Mouse (Mus musculus) liver, embryonic 13.5 days (tissue): ENCODE data around the gene Tbxas1. TPM values are rescaled to one million over a fixed set of nuclear protein-coding genes. Genes with fewer than 3 reads are reported as not detected.
A peak's percentile ranks its signal among the peaks of the same experiment; 100 is the strongest.

ENCODE experiments used
- ATAC-seq: fragments of 200-750 bp; cut with Nextera tagmentation; 2 replicates; pipeline ENCODE4 v1.8.0; 2017; ENCODE audit warnings: low read depth, mild to moderate bottlenecking, moderate number of reproducible peaks, moderate library complexity
- DNase-seq: peaks from one replicate; pipeline ENCODE4 v3.0.0; 2022
- H3K27ac ChIP-seq: fragments of 300-500 bp; sonication (generic); 2 replicates; pipeline ENCODE4 v1.5.1; 2015; ENCODE audit warnings: moderate library complexity, mild to moderate bottlenecking, inconsistent platforms
- H3K27me3 ChIP-seq: fragments of 300-500 bp; sonication (generic); 2 replicates; pipeline ENCODE4 v1.6.1; 2015; ENCODE audit warnings: mild to moderate bottlenecking, inconsistent platforms
- H3K36me3 ChIP-seq: fragments of 300-500 bp; sonication (generic); 2 replicates; pipeline ENCODE4 v1.6.1; 2015; ENCODE audit warnings: mild to moderate bottlenecking, inconsistent platforms
- H3K4me1 ChIP-seq: fragments of 300-500 bp; sonication (generic); replicated peaks from 2 replicates; pipeline ENCODE4 v1.6.1; 2015; ENCODE audit warnings: inconsistent platforms
- H3K4me2 ChIP-seq: fragments of 300-500 bp; sonication (generic); 2 replicates; pipeline ENCODE4 v1.6.1; 2015; ENCODE audit warnings: inconsistent platforms, mild to moderate bottlenecking, moderate library complexity
- H3K4me3 ChIP-seq: fragments of 300-500 bp; sonication (generic); replicated peaks from 2 replicates; pipeline ENCODE4 v1.5.1; 2015; ENCODE audit warnings: mild to moderate bottlenecking, inconsistent platforms
- H3K9ac ChIP-seq: fragments of 300-500 bp; sonication (generic); 2 replicates; pipeline ENCODE4 v1.6.1; 2015; ENCODE audit warnings: mild to moderate bottlenecking, inconsistent platforms
- H3K9me3 ChIP-seq: fragments of 300-500 bp; sonication (generic); replicated peaks from 2 replicates; pipeline ENCODE4 v1.6.1; 2016; ENCODE audit warnings: inconsistent platforms
- WGBS: fragments of 180-500 bp; shearing (Covaris S2); methylation state at CpG from one replicate; pipeline ENCODE4 v1.1.7; 2015; ENCODE audit not compliant: insufficient replicate concordance; 5-methylcytosine and 5-hydroxymethylcytosine counted together
- polyA plus RNA-seq: library from polyadenylated mRNA; unstranded; fragments of >200 nt; fragmentation: Nextera tagmentation; extraction: Ambion mirVana; gene quantifications from 2 replicates; pipeline ENCODE4 v1.2.1, GENCODE M21; 2015

The Tbxas1 gene
- polyA plus RNA-seq, 1 experiment from 2014 or later: 11.4 TPM

DNA sequence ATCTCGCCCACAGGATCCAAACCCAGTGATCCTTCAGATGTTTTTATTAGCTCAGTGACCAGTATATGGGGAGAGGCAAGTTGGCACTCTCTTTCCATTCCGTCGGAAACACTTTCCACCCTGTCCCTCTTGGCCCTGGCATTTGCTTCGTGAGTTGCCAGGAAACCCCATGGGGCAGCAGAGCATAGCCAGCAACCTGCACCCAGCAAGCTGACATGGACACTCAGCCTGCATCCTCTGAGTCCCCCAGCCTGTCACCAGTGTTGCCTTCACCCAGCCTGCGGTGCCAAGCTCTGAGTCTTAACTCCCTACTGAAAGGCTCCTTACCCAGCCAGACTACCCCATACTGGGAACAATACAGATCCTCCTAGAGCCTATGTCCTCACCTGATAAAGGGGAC, 173.9 kb downstream of the Tbxas1 start:
- no peak for DNase-seq
- no peak overlapping the region for H3K27ac ChIP-seq
- no peak overlapping the region for H3K9ac ChIP-seq
- ATAC-seq: no peak
- H3K4me3 ChIP-seq: no peak overlapping the region
- H3K36me3 ChIP-seq: no peaks in the 10 kb centered on the region
- 56% methylated on average over 5 of the region's 5 CpGs for WGBS
- no peaks in the 10 kb centered on the region for H3K9me3 ChIP-seq
- no peaks in the 10 kb centered on the region for H3K4me1 ChIP-seq
- H3K27me3 ChIP-seq: 0 out of 2 replicates have a peak, but pooled peaks cover 11% of the 10 kb centered on the region
- H3K4me2 ChIP-seq: no peak overlapping the region

DNA sequence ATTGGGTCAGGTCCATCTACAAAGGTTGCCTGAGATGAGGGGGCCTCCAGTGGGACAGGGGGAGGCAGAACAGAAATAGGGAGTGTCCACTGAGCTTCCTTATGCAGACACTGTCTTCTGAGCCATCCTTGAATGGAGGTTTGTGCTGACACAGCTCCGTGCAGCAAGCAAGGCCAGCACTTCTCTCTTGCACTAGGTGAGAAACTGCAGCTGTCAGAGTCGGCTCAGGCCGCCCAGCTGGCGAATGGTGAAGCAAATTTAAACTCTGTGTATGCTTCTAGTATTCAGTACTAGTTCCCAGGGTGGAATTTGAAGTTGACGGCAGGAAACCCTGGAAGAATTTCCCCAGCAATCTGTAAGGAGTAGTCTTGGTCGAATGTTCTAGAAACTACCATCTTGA, 175.6 kb downstream of the Tbxas1 start:
- H3K4me3 ChIP-seq: no peak overlapping the region
- H3K27me3 ChIP-seq: 0 out of 2 replicates have a peak, but pooled peaks cover 11% of the 10 kb centered on the region
- H3K4me1 ChIP-seq: peaks cover 7% of the 10 kb centered on the region; the same call in 1 of the 2 replicates
- 59% methylated on average over 6 of the region's 6 CpGs for WGBS
- DNase-seq (no peak), ATAC-seq (no peak)
- no peaks in the 10 kb centered on the region for H3K36me3 ChIP-seq
- H3K27ac ChIP-seq: no peak overlapping the region
- H3K4me2 ChIP-seq: no peak overlapping the region
- H3K9ac ChIP-seq: no peak overlapping the region
- H3K9me3 ChIP-seq: no peaks in the 10 kb centered on the region

DNA sequence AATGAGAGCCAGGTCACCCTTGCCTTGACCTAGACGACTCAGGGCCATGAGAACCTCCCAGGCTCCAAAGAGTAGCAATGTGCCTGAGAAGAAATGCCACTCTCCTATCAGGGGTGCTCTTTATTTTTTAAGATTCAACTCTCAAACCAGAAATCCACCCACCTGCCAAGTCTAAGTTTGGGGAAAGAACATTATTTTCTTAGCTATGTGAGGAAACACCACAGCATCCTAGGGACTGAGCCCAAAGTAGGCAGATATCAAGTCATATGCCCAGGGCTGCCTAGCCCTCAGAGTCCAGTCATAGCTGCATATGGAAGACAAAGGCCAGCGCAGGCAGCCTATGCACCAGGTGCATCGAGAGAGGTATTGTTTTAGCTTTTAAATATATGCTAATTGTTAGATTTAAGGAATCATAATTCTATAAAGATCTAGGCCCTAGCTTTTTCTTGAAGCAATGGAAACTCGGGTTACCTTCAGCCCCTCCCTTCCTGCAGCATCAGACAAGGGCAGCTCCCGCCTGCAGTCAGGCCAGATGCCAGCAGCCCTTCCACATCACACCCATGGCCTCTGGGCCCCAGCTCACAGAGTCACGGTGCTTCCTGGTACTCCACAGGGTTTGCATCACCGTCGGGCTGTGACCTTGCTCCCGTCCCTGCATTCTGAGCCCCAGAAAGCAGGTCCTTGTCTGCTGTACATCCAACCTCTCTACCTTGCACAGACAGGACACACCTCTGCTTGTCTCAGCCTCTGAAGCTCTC, 176.8 kb downstream of the Tbxas1 start:
- H3K4me1 ChIP-seq: peaks cover 10% of the 10 kb centered on the region; the same call in 1 of the 2 replicates

DNA sequence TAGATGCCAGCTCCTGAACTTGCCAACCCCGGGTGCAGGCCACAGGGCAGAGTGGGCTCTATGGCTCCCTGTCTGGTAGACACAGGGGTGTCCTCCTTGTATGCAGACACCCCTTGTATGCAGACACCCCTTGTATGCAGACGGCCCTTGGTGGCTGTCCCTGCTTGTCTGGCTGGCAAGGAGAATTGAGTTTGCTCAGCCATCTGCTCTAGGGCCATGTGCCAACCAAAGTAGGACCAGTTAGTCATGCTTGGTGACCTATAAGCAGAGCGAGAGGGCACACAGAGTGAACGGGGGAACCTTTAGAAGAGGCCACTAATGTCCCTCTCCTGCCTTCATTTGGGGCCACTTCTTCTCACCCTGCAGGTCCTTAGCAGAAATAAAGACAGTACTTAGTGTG, 177.4 kb downstream of the Tbxas1 start:
- Histone ChIP-seq H3K27me3 (0 out of 2 replicates have a peak, but pooled peaks cover 8% of the 10 kb centered on the region), H3K36me3 (no peaks in the 10 kb centered on the region), H3K27ac (no peak overlapping the region), H3K4me1 (peaks cover 14% of the 10 kb centered on the region; the same call in 1 of the 2 replicates), H3K9me3 (no peaks in the 10 kb centered on the region), H3K4me3 (no peak overlapping the region), H3K9ac (no peak overlapping the region), H3K4me2 (no peak overlapping the region)
- DNase-seq (no peak), ATAC-seq (no peak)
- 64% methylated on average over 4 of the region's 4 CpGs for WGBS

More for the DNA sequence above, 176.8 kb downstream of the Tbxas1 start:
- H3K9ac ChIP-seq: no peak overlapping the region
- ATAC-seq: no peak
- no peaks in the 10 kb centered on the region for H3K9me3 ChIP-seq
- H3K4me3 ChIP-seq: no peak overlapping the region
- H3K36me3 ChIP-seq: no peaks in the 10 kb centered on the region
- H3K27ac ChIP-seq: no peak overlapping the region
- no peak for DNase-seq
- WGBS: 50% methylated on average over 9 of the region's 9 CpGs
- 0 out of 2 replicates have a peak, but pooled peaks cover 11% of the 10 kb centered on the region for H3K27me3 ChIP-seq
- H3K4me2 ChIP-seq: no peak overlapping the region

DNA sequence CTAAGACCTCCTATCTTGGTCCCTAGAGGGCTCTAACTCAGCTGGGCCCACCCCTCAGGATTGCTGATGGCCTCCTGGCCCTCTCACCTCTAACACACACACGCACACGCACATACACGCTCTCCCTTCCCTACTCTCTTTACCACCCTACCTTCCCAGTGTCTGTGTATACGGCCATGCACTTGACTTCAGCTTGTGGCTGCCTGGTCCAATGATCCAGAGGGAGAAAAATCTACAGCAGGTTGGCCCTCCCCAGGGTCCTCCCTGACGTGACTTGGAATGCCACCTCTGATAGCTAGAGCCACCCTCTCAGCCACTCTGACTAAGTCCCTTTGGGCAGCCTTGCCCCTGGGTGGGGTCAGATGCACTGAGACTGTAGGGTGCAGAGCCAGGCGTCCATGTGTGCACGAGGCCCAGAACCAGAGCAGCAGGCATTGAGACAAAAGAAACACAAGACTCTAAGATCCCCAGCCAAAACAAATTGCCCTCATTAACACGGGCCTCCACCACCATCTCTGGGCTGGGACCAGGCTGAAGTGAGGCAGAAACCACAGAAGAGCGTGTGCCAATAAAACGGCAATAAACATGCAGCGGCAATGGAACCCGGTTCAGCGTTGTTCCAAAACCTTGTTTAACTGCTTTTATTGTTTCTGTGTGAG, 179.1 kb downstream of the Tbxas1 start:
- Histone ChIP-seq H3K4me2 (no peak overlapping the region), H3K27me3 (0 out of 2 replicates have a peak, but pooled peaks cover 3% of the 10 kb centered on the region), H3K4me3 (no peak overlapping the region), H3K9ac (no peak overlapping the region), H3K27ac (no peak overlapping the region), H3K4me1 (peaks cover 26% of the 10 kb centered on the region), H3K36me3 (no peaks in the 10 kb centered on the region), H3K9me3 (no peaks in the 10 kb centered on the region)
- 78% methylated on average over 13 of the region's 13 CpGs for WGBS
- ATAC-seq: no peak
- DNase-seq: no peak

DNA sequence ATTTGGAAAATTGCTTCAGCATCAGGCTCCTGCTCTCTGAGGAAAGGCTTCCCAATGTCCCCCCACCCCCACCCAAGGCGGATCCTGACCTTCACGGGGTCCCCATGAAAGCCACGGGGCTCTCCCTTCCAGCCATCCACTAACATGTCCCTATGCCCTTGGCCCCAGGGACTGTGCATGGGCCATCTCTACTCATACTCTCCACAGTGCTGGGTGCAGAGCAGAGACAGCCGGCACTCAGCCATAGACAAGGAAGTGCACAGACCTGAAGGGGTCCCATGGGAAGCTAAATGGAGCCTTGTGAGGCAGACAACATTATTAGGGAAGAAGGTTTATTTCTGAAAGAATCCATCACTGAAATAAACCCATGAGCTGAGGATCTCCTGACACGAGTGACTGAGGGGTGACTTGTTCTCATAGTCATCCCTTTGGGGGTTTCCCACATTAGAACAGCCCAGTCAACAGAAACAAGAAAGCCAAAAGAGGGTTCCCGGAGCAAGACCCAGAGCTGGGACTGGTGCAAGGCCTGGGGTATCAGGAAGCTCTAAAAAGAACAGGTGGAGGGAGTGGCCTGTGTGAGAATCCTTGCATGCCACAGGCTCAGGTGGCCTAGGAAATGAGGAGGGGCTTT, 179.8 kb downstream of the Tbxas1 start:
- DNase-seq (no peak), ATAC-seq (no peak)
- Histone ChIP-seq H3K9ac (no peak overlapping the region), H3K4me3 (no peak overlapping the region), H3K27ac (no peak overlapping the region), H3K9me3 (no peaks in the 10 kb centered on the region), H3K4me2 (no peak overlapping the region), H3K27me3 (0 out of 2 replicates have a peak, but pooled peaks cover 3% of the 10 kb centered on the region), H3K36me3 (no peaks in the 10 kb centered on the region), H3K4me1 (peaks cover 33% of the 10 kb centered on the region)
- WGBS: 70% methylated on average over 6 of the region's 6 CpGs

DNA sequence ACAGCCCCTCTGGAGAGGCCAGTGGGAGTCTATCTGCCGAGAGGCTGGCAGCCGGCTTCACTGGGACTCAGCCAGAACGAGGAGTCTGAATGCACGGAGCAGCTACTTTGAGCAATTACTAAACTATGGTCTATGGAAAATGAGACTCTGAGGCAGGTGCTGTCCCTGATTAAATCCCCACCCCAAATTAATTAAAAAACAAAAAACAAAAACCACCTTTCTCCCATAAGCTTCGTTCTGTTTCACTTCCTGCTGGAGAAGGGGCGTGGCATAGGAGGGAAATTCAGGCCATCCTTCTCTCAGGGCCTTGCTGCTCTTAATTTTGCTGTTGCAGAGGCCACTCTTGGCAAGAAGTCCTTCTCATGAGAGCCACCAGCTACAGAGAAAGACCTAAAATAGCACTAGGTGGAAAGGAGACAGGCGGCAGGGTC, 180.6 kb downstream of the Tbxas1 start:
- no peak overlapping the region for H3K9ac ChIP-seq
- 63% methylated on average over 7 of the region's 7 CpGs for WGBS
- no peak overlapping the region for H3K4me3 ChIP-seq
- no peaks in the 10 kb centered on the region for H3K9me3 ChIP-seq
- H3K27ac ChIP-seq: no peak overlapping the region
- no peak for DNase-seq
- H3K4me2 ChIP-seq: no peak overlapping the region
- peaks cover 41% of the 10 kb centered on the region for H3K4me1 ChIP-seq
- H3K27me3 ChIP-seq: 0 out of 2 replicates have a peak, but pooled peaks cover 3% of the 10 kb centered on the region
- ATAC-seq: no peak
- H3K36me3 ChIP-seq: no peaks in the 10 kb centered on the region

DNA sequence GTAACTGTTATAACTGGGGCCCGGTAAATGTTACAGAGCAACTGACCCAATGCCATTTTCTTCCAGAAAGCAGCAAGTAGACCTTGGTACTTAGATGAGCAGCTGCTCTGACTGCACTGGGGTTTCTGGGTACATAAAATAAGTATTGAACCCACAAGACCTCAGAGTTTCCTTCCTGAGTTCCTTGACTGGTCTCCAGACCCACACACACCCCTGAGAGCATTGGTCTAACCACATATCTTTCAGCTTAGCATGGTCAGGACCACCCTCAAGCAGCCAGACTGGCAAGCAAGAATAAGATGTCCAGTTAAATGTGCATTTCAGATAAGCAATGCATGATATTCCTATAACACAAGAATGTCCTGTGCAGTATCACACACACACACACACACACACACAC, 182.0 kb downstream of the Tbxas1 start:
- no peak overlapping the region for H3K9ac ChIP-seq
- no peak overlapping the region for H3K27ac ChIP-seq
- 0 out of 2 replicates have a peak, but pooled peaks cover 3% of the 10 kb centered on the region for H3K27me3 ChIP-seq
- 69% methylated on average over 1 of the region's 1 CpGs for WGBS
- H3K4me1 ChIP-seq: peaks cover 51% of the 10 kb centered on the region
- ATAC-seq (no peak), DNase-seq (no peak)
- no peaks in the 10 kb centered on the region for H3K36me3 ChIP-seq
- no peak overlapping the region for H3K4me2 ChIP-seq
- H3K9me3 ChIP-seq: no peaks in the 10 kb centered on the region
- no peak overlapping the region for H3K4me3 ChIP-seq

DNA sequence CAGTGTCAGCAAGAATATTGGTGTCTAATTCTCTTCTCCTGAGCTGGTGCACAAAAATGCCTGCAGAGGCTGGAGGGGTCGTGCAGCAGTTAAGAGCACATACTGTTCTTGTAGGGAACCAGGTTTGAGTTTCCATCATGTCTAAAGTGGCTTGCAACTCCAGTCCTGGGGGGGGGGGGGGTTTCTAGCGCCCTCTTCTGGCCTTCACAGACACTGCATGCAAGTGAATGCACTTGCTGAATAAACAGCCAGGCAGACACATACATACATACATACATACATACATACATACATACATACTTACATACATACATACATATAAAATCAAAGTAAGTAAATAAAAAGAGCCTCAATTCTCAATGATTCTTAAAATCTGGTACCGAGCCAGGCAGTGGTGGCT, 183.2 kb downstream of the Tbxas1 start:
- 52% methylated on average over 3 of the region's 3 CpGs for WGBS
- Histone ChIP-seq H3K9me3 (no peaks in the 10 kb centered on the region), H3K4me2 (no peak overlapping the region), H3K9ac (no peak overlapping the region), H3K4me3 (no peak overlapping the region), H3K36me3 (no peaks in the 10 kb centered on the region), H3K4me1 (peaks cover 51% of the 10 kb centered on the region), H3K27ac (no peak overlapping the region; the same call in 1 of the 2 replicates), H3K27me3 (0 out of 2 replicates have a peak, but pooled peaks cover 1% of the 10 kb centered on the region)
- no peak for DNase-seq
- no peak for ATAC-seq

DNA sequence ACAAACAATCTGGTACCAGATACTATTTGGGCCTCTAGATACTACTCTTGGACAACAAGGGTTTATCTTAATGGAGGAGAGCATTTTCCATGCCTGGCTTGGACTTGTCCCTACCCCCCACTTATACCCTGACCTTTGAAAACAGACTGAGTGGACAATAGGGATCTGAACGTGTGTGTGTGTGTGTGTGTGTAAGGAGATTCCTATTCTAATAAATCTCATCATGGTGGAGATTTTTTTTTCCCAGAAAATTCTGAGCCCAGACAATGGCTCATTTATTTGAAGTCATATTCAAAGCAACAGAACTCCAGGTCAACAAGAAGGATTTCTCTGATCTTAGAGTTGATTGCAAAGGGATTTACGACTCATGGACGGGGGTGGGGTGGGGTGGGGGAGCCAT, 183.7 kb downstream of the Tbxas1 start:
- Histone ChIP-seq H3K4me2 (no peak overlapping the region), H3K36me3 (no peaks in the 10 kb centered on the region), H3K4me3 (no peak overlapping the region), H3K27me3 (no peaks in the 10 kb centered on the region), H3K4me1 (peaks cover 51% of the 10 kb centered on the region), H3K9ac (0 out of 2 replicates have a peak overlapping the region, but pooled peaks have one; percentile 49), H3K9me3 (no peaks in the 10 kb centered on the region), H3K27ac (peak overlapping the region; percentile 75)
- WGBS: 29% methylated on average over 3 of the region's 3 CpGs
- DNase-seq (no peak), ATAC-seq (no peak)
